Mouse (Mus musculus) cerebellum, adult 2 months (tissue): ENCODE results near the gene Gm47283.
"Not testable (repeated sequence)": the region's sequence is repeated elsewhere in the genome, so short reads cannot be mapped to it uniquely, and the experiment has no call there.

Experiments used
- CTCF ChIP-seq: fragments of 200-500 bp; IDR thresholded peaks from 2 replicates; pipeline ENCODE4 v1.5.1; 2011; ENCODE audit warnings: low read depth, mild to moderate bottlenecking, control low read depth, low read length, moderate library complexity, borderline replicate concordance; ENCODE audit not compliant: insufficient read depth
- POLR2A ChIP-seq: fragments of 200-500 bp; IDR thresholded peaks from 2 replicates; pipeline ENCODE4 v1.6.1; 2011; ENCODE audit warnings: low read length, control low read depth, borderline replicate concordance; ENCODE audit not compliant: insufficient read depth

DNA sequence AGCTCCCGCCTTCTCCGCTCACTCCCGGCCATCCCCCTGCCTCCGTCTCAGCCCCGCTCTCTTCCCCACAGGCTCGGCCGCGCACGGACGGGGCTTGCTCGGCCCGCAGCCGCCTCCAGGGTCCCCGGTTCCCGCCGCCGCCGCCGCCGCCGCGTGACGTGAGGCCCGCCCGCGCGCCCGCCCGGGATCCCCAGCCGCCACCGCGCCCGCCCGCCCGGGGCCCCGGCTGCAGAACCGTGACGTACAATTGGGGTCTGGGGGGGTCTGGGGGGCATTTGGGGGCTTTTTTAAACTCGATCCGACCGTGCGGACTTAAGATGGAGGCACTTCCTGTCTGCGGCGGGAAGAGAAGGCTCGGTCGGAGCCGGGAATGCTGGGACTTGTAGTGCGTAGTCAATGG is at the start of gene Gm47283:
- TF ChIP-seq CTCF, POLR2A: not testable (repeated sequence)
